Mouse (Mus musculus): ENCODE results near the gene Pparg.

DNA sequence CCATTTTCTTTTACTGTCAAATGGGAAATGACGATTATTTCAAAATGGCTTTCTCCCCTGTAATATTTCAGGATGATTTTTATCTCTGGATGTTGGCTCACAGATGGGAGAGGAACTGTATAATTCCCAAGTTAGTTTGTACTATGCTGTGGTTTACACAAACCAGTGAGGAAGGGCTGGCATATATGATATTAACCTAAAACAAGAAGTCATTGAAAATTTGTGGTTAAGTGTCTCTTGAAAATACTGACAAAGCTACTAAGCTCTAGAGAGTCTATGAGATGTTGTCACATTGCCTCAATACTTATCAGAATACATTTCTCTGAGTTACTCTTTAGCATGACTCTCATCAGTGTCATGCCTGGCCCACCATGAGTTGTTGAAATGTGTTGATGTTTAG lies 73.3 kb downstream of the Pparg start:
- TF ChIP-seq CTCF (IDR thresholded peaks at IDR 0.05; ENCODE audit: control insufficient read depth, insufficient read depth, low read length), result no peak
- no peak for TF ChIP-seq POLR2A (IDR thresholded peaks at IDR 0.05; ENCODE audit: borderline replicate concordance, control insufficient read depth, low read depth, low read length)

Data from bone marrow, adult 2 months (tissue).